Mouse (Mus musculus) layer of hippocampus, adult 2 months (tissue): ENCODE results near the gene Gm21117. TPM values are rescaled to one million over a fixed set of nuclear protein-coding genes. Genes with fewer than 3 reads are reported as not detected.
"Not testable (repeated sequence)": the region's sequence is repeated elsewhere in the genome, so short reads cannot be mapped to it uniquely, and the experiment has no call there.

Source experiments
- DNase-seq, 2 experiments: peaks; one replicate each; pipeline ENCODE4 v3.0.0; 2022; ENCODE audit warnings: low spot score in 2 of 2
- H3K27ac ChIP-seq: fragments of 200-600 bp; 2 replicates; pipeline ENCODE4 v1.8.1; 2022
- H3K4me3 ChIP-seq: fragments of 200-600 bp; 2 replicates; pipeline ENCODE4 v1.8.1; 2022; ENCODE audit warnings: mild to moderate bottlenecking
- long read RNA-seq, 2 experiments: library from polyadenylated mRNA; stranded (forward); transcript quantifications; one replicate each; pipeline ENCODE4 v2.0.0; 2021; ENCODE audit warnings: borderline mapping rate in 2 of 2
- total RNA-seq, 2 experiments: library from RNA; stranded (reverse); gene quantifications; 2 replicates each; pipeline ENCODE4 v1.2.3; 2021

Gm21117 gene
- not detected for total RNA-seq
- long read RNA-seq, experiment 1: 0 reads
- long read RNA-seq, experiment 2: 0 reads

- not testable (repeated sequence) for H3K4me3 ChIP-seq, H3K27ac ChIP-seq, DNase-seq
These were observed at the start of gene Gm21117 for GRCm38 (mm10) chrY:51124920-51125319. Gene Gm21117, plus strand, starts transcription at chrY:51125220.
